Mouse (Mus musculus) E14TG2a.4 (cell line): ENCODE results near the gene Vstm2b.

ENCODE experiments used
- CTCF ChIP-seq: conservative IDR thresholded peaks from 2 replicates; pipeline ENCODE4 v1.5.1; 2014; ENCODE audit warnings: low read length
- POU5F1 ChIP-seq: IDR thresholded peaks from 2 replicates; pipeline ENCODE4 v1.6.1; 2014; ENCODE audit warnings: low read length, borderline replicate concordance

DNA sequence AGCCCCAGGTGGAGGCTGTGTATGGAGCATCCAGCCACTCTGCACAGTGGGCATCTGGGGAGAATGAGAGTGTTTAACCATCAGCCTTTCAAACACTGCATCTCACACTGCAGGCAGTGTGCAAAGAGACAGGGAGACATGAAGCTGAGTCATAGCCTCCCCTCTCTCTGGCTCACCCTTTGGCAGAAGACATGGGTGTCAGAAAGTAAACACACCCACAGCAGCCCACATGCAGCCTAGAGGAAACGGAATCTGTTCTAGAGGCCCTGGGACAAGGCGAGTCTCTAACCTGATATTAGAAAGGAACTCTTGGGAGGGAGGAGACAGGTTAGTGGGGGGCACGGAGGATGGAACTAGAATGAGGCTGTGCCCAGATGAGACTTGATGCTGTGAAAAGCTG lies 18.6 kb downstream of the Vstm2b start:
- no peak for TF ChIP-seq CTCF
- no peak for TF ChIP-seq POU5F1
